Mouse (Mus musculus) spleen, adult 2 months (tissue): Measurements from ENCODE around the gene Gng12.

ENCODE experiments used
- CTCF ChIP-seq: fragments of 200-500 bp; IDR thresholded peaks from 2 replicates; pipeline ENCODE4 v1.5.1; 2011; ENCODE audit warnings: mild to moderate bottlenecking, inconsistent platforms; ENCODE audit not compliant: insufficient read depth, insufficient read length, insufficient replicate concordance; ENCODE audit errors: extremely low read depth
- POLR2A ChIP-seq: fragments of 200-500 bp; IDR thresholded peaks from 2 replicates; pipeline ENCODE4 v1.6.1; 2011; ENCODE audit warnings: low read depth, low read length, inconsistent platforms

GRCm38 (mm10) chr6:67016520-67017111, 120.4 kb downstream of the Gng12 start:
- TF ChIP-seq CTCF = no peak
- no peak for TF ChIP-seq POLR2A
